Mouse (Mus musculus) kidney, embryonic 16.5 days (tissue): ENCODE measurements around the gene Madd. TPM values are rescaled to one million over a fixed set of nuclear protein-coding genes. Genes with fewer than 3 reads are reported as not detected.

Source experiments
- ATAC-seq: fragments of 200-750 bp; cut with Nextera tagmentation; 2 replicates; pipeline ENCODE4 v1.8.0; 2017; ENCODE audit warnings: moderate TSS enrichment; ENCODE audit not compliant: low FRiP score, low TSS enrichment
- H3K27ac ChIP-seq: fragments of 300-500 bp; sonication (generic); 2 replicates; pipeline ENCODE4 v1.5.1; 2014; ENCODE audit warnings: low read length
- H3K27me3 ChIP-seq: fragments of 300-500 bp; sonication (generic); 2 replicates; pipeline ENCODE4 v1.6.1; 2014; ENCODE audit warnings: low read length, control low read depth, mixed read lengths; ENCODE audit not compliant: insufficient read depth
- H3K36me3 ChIP-seq: fragments of 300-500 bp; sonication (generic); 2 replicates; pipeline ENCODE4 v1.6.1; 2014; ENCODE audit warnings: low read length, control low read depth, mixed read lengths; ENCODE audit not compliant: insufficient read depth
- H3K4me1 ChIP-seq: fragments of 300-500 bp; sonication (generic); 2 replicates; pipeline ENCODE4 v1.6.1; 2014; ENCODE audit warnings: low read length, control low read depth, mixed read lengths; ENCODE audit not compliant: insufficient read depth
- H3K4me2 ChIP-seq: fragments of 300-500 bp; sonication (generic); replicated peaks from 2 replicates; pipeline ENCODE4 v1.6.1; 2014; ENCODE audit warnings: low read depth, low read length
- H3K4me3 ChIP-seq: fragments of 300-500 bp; sonication (generic); 2 replicates; pipeline ENCODE4 v1.5.1; 2014; ENCODE audit warnings: mild to moderate bottlenecking, low read length
- H3K9ac ChIP-seq: fragments of 300-500 bp; sonication (generic); replicated peaks from 2 replicates; pipeline ENCODE4 v1.6.1; 2014; ENCODE audit warnings: low read length
- H3K9me3 ChIP-seq: fragments of 300-500 bp; sonication (generic); 2 replicates; pipeline ENCODE4 v1.6.1; 2016; ENCODE audit warnings: low read length, control low read depth
- WGBS: fragments of 180-500 bp; shearing (Covaris S2); extraction: QIAGEN DNeasy Blood & Tissue Kit; methylation state at CpG from one replicate; pipeline ENCODE4 v1.1.7; 2014; 5-methylcytosine and 5-hydroxymethylcytosine counted together
- polyA plus RNA-seq: library from polyadenylated mRNA; unstranded; fragments of >200 nt; fragmentation: Nextera tagmentation; extraction: Ambion mirVana; gene quantifications from 2 replicates; pipeline ENCODE4 v1.2.1, GENCODE M21; 2015

Madd gene
- polyA plus RNA-seq, 1 experiment from 2014 or later, result 10.5 TPM

DNA sequence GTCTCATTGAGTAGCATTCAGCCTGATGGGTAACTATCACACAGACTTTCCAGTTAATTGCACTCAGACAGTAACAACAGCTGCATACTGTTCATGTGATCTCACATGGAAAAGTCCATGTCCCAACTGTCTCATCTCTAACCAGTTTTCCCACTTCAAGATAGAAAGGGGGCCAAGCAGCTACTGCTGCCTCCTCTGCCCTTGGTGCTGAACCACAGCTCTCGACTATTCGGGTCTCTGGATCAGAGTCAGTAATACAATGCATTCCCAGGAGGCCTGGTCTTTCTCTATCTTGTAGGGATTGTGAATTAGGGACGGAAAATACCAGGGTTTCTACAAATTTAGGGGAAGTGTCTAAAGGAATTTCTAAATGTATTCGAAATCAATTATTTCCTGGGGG is 3.8 kb downstream of the Madd start:
- H3K36me3 ChIP-seq, result 0 out of 2 replicates have a peak, but pooled peaks cover 4% of the 10 kb centered on the region
- peaks cover 6% of the 10 kb centered on the region for H3K4me1 ChIP-seq
- no peak overlapping the region for H3K27ac ChIP-seq
- no peak for ATAC-seq
- H3K9me3 ChIP-seq, result no peaks in the 10 kb centered on the region
- no peak overlapping the region for H3K9ac ChIP-seq
- H3K4me3 ChIP-seq, result no peak overlapping the region
- WGBS, result 47% methylated on average over 4 of the region's 4 CpGs
- no peaks in the 10 kb centered on the region for H3K27me3 ChIP-seq
- no peak overlapping the region for H3K4me2 ChIP-seq

- no peak for ATAC-seq
- H3K36me3 ChIP-seq, result 0 out of 2 replicates have a peak, but pooled peaks cover 4% of the 10 kb centered on the region
- no peaks in the 10 kb centered on the region for H3K4me1 ChIP-seq
- H3K9me3 ChIP-seq, result no peaks in the 10 kb centered on the region
- no peak overlapping the region for H3K27ac ChIP-seq
- no peak overlapping the region for H3K9ac ChIP-seq
- no peak overlapping the region for H3K4me3 ChIP-seq
- no peaks in the 10 kb centered on the region for H3K27me3 ChIP-seq
- no peak overlapping the region for H3K4me2 ChIP-seq
- WGBS, result 75% methylated on average over 6 of the region's 6 CpGs
These were observed 7.4 kb downstream of the Madd start for GRCm38 (mm10) chr2:91176234-91176633.

- Histone ChIP-seq H3K4me3 (no peak overlapping the region), H3K4me2 (no peak overlapping the region), H3K9ac (no peak overlapping the region), H3K27ac (no peak overlapping the region), H3K36me3 (0 out of 2 replicates have a peak, but pooled peaks cover 4% of the 10 kb centered on the region), H3K4me1 (no peaks in the 10 kb centered on the region), H3K27me3 (no peaks in the 10 kb centered on the region), H3K9me3 (no peaks in the 10 kb centered on the region)
- 91% methylated on average over 4 of the region's 4 CpGs for WGBS
- no peak for ATAC-seq
These were observed 8.1 kb downstream of the Madd start for GRCm38 (mm10) chr2:91175490-91175889.

DNA sequence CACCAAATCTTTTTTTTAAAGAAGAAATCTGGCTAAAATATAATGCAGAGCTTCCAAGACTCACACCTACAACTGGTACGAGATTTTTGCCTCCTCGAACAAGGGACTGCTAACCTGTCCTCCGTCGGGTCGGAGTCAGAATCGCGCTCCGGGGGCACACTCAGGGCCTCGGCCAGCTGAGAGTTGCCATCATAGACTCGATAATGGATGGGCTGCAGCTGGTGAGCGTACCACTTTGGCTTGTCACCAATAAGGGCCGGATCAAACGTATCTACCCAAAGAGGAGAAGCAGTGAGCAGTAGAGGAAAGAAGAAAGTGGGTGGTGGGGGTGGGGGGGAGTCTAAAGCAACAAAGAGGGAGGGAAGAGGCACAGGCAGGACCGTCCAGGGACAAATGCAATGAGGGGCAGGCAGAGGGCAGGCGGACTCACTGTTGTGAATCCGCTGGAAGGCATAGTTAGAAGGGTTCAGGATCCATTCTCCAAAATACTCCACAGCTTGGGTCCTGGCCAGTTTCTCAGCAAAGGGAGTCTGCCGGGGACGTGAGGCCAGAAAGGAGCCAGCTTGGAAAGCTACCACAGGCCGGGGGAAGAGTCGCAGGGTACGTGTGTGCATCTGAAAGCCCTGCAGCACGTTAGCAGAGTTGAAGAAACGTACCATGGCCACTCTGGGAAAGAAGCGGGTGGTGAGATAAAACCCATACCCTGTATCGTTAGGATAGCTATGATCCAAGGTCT is 13.9 kb downstream of the Madd start:
- no peak for ATAC-seq
- Histone ChIP-seq H3K4me1 (no peaks in the 10 kb centered on the region), H3K4me3 (no peak overlapping the region), H3K4me2 (no peak overlapping the region), H3K36me3 (peaks cover 5% of the 10 kb centered on the region; the same call in 1 of the 2 replicates), H3K9ac (no peak overlapping the region), H3K27me3 (no peaks in the 10 kb centered on the region), H3K9me3 (no peaks in the 10 kb centered on the region), H3K27ac (no peak overlapping the region)
- WGBS, result 86% methylated on average over 25 of the region's 25 CpGs

DNA sequence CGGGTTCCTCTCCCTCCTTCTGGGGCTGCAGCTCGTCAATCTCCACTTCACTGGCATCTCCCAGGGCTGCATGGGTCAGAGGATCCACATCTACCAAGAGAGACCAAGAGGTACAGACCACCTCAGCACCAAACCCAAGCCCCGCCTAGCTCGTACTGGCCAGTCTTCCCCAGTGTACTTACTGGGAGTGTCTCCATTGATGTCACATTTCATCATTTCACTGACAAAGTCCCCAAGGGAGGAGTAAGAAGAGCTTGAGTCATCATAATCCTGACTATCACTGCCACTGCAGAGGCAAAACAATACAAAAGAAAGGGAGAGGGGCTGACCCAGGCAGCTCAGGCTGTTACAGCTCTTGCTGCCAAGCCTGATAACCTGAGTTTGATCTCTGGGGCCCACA is 16.0 kb downstream of the Madd start:
- H3K9me3 ChIP-seq, result no peaks in the 10 kb centered on the region
- no peaks in the 10 kb centered on the region for H3K27me3 ChIP-seq
- 61% methylated on average over 4 of the region's 4 CpGs for WGBS
- H3K27ac ChIP-seq, result no peak overlapping the region
- no peak overlapping the region for H3K9ac ChIP-seq
- H3K4me1 ChIP-seq, result no peaks in the 10 kb centered on the region
- no peak overlapping the region for H3K4me3 ChIP-seq
- peaks cover 5% of the 10 kb centered on the region; the same call in 1 of the 2 replicates for H3K36me3 ChIP-seq
- H3K4me2 ChIP-seq, result no peak overlapping the region
- no peak for ATAC-seq

GRCm38 (mm10) chr2:91164991-91165390 is 18.6 kb downstream of the Madd start:
- Histone ChIP-seq H3K9ac (no peak overlapping the region), H3K36me3 (peaks cover 5% of the 10 kb centered on the region; the same call in 1 of the 2 replicates), H3K27me3 (no peaks in the 10 kb centered on the region), H3K9me3 (no peaks in the 10 kb centered on the region), H3K4me3 (no peak overlapping the region), H3K4me1 (no peaks in the 10 kb centered on the region), H3K4me2 (no peak overlapping the region), H3K27ac (no peak overlapping the region)
- 91% methylated on average over 6 of the region's 6 CpGs for WGBS
- ATAC-seq, result no peak

GRCm38 (mm10) chr2:91163532-91163931 is 20.1 kb downstream of the Madd start:
- ATAC-seq, result no peak
- no peaks in the 10 kb centered on the region for H3K9me3 ChIP-seq
- no peak overlapping the region for H3K4me2 ChIP-seq
- no peak overlapping the region for H3K27ac ChIP-seq
- H3K36me3 ChIP-seq, result peaks cover 5% of the 10 kb centered on the region; the same call in 1 of the 2 replicates
- H3K27me3 ChIP-seq, result no peaks in the 10 kb centered on the region
- H3K9ac ChIP-seq, result no peak overlapping the region
- no peaks in the 10 kb centered on the region for H3K4me1 ChIP-seq
- no peak overlapping the region for H3K4me3 ChIP-seq
- 80% methylated on average over 5 of the region's 5 CpGs for WGBS

DNA sequence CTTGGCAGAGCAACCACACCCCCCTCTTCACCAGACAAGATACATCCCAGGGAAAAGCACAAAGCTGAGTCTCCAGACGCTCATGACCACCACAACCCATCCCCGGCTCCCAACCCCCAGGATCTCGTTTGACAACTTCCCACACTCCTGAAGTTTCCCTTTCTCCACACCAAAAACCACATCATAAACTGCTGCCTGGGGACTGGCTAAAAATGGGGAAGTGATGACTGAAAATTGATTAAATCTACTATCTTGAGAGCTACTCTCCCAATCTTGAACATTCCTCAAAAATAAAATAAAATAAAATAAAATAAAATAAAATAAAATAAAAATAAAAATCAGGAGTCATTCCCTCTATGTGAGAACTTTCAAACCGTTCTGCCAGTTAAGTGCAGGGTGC is 20.7 kb downstream of the Madd start:
- no peak for ATAC-seq
- WGBS, result 82% methylated on average over 4 of the region's 4 CpGs
- H3K4me3 ChIP-seq, result no peak overlapping the region

GRCm38 (mm10) chr2:91160591-91160990 is 23.0 kb downstream of the Madd start:
- H3K9me3 ChIP-seq, result no peaks in the 10 kb centered on the region
- WGBS, result 79% methylated on average over 6 of the region's 6 CpGs
- no peak overlapping the region for H3K27ac ChIP-seq
- H3K9ac ChIP-seq, result no peak overlapping the region
- ATAC-seq, result no peak
- no peaks in the 10 kb centered on the region for H3K36me3 ChIP-seq
- no peak overlapping the region for H3K4me2 ChIP-seq
- no peak overlapping the region for H3K4me3 ChIP-seq
- H3K27me3 ChIP-seq, result no peaks in the 10 kb centered on the region
- no peaks in the 10 kb centered on the region for H3K4me1 ChIP-seq

More for the DNA sequence above, 20.7 kb downstream of the Madd start:
- no peak overlapping the region for H3K27ac ChIP-seq
- no peaks in the 10 kb centered on the region for H3K9me3 ChIP-seq
- no peaks in the 10 kb centered on the region for H3K27me3 ChIP-seq
- H3K9ac ChIP-seq, result no peak overlapping the region
- no peaks in the 10 kb centered on the region for H3K4me1 ChIP-seq
- peaks cover 5% of the 10 kb centered on the region; the same call in 1 of the 2 replicates for H3K36me3 ChIP-seq
- H3K4me2 ChIP-seq, result no peak overlapping the region

- no peak overlapping the region for H3K9ac ChIP-seq
- ATAC-seq, result no peak
- H3K27me3 ChIP-seq, result no peaks in the 10 kb centered on the region
- no peak overlapping the region for H3K4me2 ChIP-seq
- no peaks in the 10 kb centered on the region for H3K9me3 ChIP-seq
- no peak overlapping the region for H3K27ac ChIP-seq
- peaks cover 6% of the 10 kb centered on the region; the same call in 1 of the 2 replicates for H3K36me3 ChIP-seq
- H3K4me1 ChIP-seq, result no peaks in the 10 kb centered on the region
- WGBS, result 13% methylated on average over 6 of the region's 6 CpGs
- H3K4me3 ChIP-seq, result no peak overlapping the region
These were observed 26.5 kb downstream of the Madd start for GRCm38 (mm10) chr2:91157002-91157752.
